Mouse (Mus musculus) MEL (cell line): ENCODE measurements around the gene Camk2b.

Source experiments
- CHD2 ChIP-seq: IDR thresholded peaks from 2 replicates; pipeline ENCODE4 v1.6.1; 2011; ENCODE audit warnings: low read length, improper control_type of control experiment
- EP300 ChIP-seq, 2 experiments: IDR thresholded peaks; 2 replicates each; pipeline ENCODE4 v1.6.1; 2011; ENCODE audit warnings: improper control_type of control experiment in 2 of 2, low read length in 2 of 2, low read depth in 1 of 2, mild to moderate bottlenecking in 1 of 2
- MAFK ChIP-seq: IDR thresholded peaks from 2 replicates; pipeline ENCODE4 v1.6.1; 2011; ENCODE audit warnings: low read depth, mild to moderate bottlenecking, low read length, improper control_type of control experiment, borderline replicate concordance
- MYC ChIP-seq: IDR thresholded peaks from 2 replicates; pipeline ENCODE4 v1.6.1; 2011; ENCODE audit warnings: low read depth, mild to moderate bottlenecking, low read length, improper control_type of control experiment, moderate library complexity
- POLR2A ChIP-seq, 2 experiments: IDR thresholded peaks; 2 replicates each; pipeline ENCODE4 v1.6.1; 2011 to 2012; ENCODE audit warnings: low read length in 2 of 2, mild to moderate bottlenecking in 2 of 2, control low read depth in 1 of 2, improper control_type of control experiment in 1 of 2, low read depth in 1 of 2, moderate library complexity in 1 of 2; ENCODE audit not compliant: control insufficient read depth in 1 of 2, insufficient read depth in 1 of 2, poor library complexity in 1 of 2
- TAL1 ChIP-seq: IDR thresholded peaks from 2 replicates; pipeline ENCODE4 v1.6.1; 2012; ENCODE audit warnings: mild to moderate bottlenecking, inconsistent platforms, low read length, moderate library complexity, mixed read lengths
- USF1 ChIP-seq: IDR thresholded peaks from 2 replicates; pipeline ENCODE4 v1.6.1; 2014; ENCODE audit warnings: low read depth, mild to moderate bottlenecking, inconsistent platforms, low read length, improper control_type of control experiment, moderate library complexity
- ZC3H11A ChIP-seq: IDR thresholded peaks from 2 replicates; pipeline ENCODE4 v1.6.1; 2012; ENCODE audit warnings: low read depth, mild to moderate bottlenecking, inconsistent platforms, low read length, improper control_type of control experiment

GRCm38 (mm10) chr11:6001981-6002649 lies 64.0 kb downstream of the Camk2b start:
- no peak for TF ChIP-seq EP300 (IDR thresholded peaks at IDR 0.05; ENCODE audit: low read depth in 1 of 2, low read length in 2 of 2)
- no peak for TF ChIP-seq POLR2A (IDR thresholded peaks at IDR 0.05; ENCODE audit: control insufficient read depth in 1 of 2, insufficient read depth in 1 of 2, low read depth in 1 of 2, low read length in 2 of 2, poor library complexity in 1 of 2)
- TF ChIP-seq ZC3H11A = no peak
- TF ChIP-seq MYC = no peak
- TF ChIP-seq USF1 = no peak
- TF ChIP-seq CHD2 = no peak
- no peak for TF ChIP-seq TAL1
- no peak for TF ChIP-seq MAFK
